Mouse (Mus musculus) kidney, postnatal 10 days (tissue): ENCODE data around the gene Gdpgp1.

Source experiments
- DNase-seq: peaks from one replicate; pipeline ENCODE4 v3.0.0; 2021; ENCODE audit warnings: mixed read lengths

Gene Gdpgp1

GRCm38 (mm10) chr7:80227065-80227464, 5.6 kb upstream of the Gdpgp1 start:
- no peak for DNase-seq

GRCm38 (mm10) chr7:80230196-80230595, 2.5 kb upstream of the Gdpgp1 start:
- peak; percentile 36 for DNase-seq

- peak; percentile 59 for DNase-seq
Observed at GRCm38 (mm10) chr7:80231971-80232488, 635 bp upstream of the Gdpgp1 start.

- DNase-seq: no peak
Observed at GRCm38 (mm10) chr7:80233799-80234198, 1.1 kb downstream of the Gdpgp1 start.

GRCm38 (mm10) chr7:80238542-80238941, 5.9 kb downstream of the Gdpgp1 start:
- no peak for DNase-seq

GRCm38 (mm10) chr7:80241661-80242060, 9.0 kb downstream of the Gdpgp1 start:
- DNase-seq: no peak

GRCm38 (mm10) chr7:80244851-80245250, 12.2 kb downstream of the Gdpgp1 start:
- DNase-seq: no peak

- peak; percentile 99 for DNase-seq
Observed at GRCm38 (mm10) chr7:80246148-80246721, 13.6 kb downstream of the Gdpgp1 start, which contains the start of gene Ttll13. TSS of gene Ttll13 (plus strand) at chr7:80246376.

GRCm38 (mm10) chr7:80246859-80247258, 14.2 kb downstream of the Gdpgp1 start:
- DNase-seq: no peak

- no peak for DNase-seq
Observed at GRCm38 (mm10) chr7:80252437-80252836, 19.8 kb downstream of the Gdpgp1 start.

GRCm38 (mm10) chr7:80252886-80253285, 20.2 kb downstream of the Gdpgp1 start:
- DNase-seq: no peak

- no peak for DNase-seq
Observed at GRCm38 (mm10) chr7:80255981-80256380, 23.3 kb downstream of the Gdpgp1 start.

GRCm38 (mm10) chr7:80257706-80258105, 25.0 kb downstream of the Gdpgp1 start:
- no peak for DNase-seq

- DNase-seq: peak; percentile 91
Observed at GRCm38 (mm10) chr7:80260625-80261371, 28.1 kb downstream of the Gdpgp1 start, which contains the start of gene Ngrn. TSS of gene Ngrn (plus strand) at chr7:80261215.

GRCm38 (mm10) chr7:80261372-80261990, 28.8 kb downstream of the Gdpgp1 start:
- no peak for DNase-seq

- DNase-seq: no peak
Observed at GRCm38 (mm10) chr7:80264606-80265005, 31.9 kb downstream of the Gdpgp1 start.

- DNase-seq: no peak
Observed at GRCm38 (mm10) chr7:80267764-80268163, 35.1 kb downstream of the Gdpgp1 start.

- DNase-seq: peak; percentile 99
Observed at GRCm38 (mm10) chr7:80268897-80269750, 36.5 kb downstream of the Gdpgp1 start, which contains the start of gene Vps33b. TSS of gene Vps33b (plus strand) at chr7:80269649.

- DNase-seq: peak; percentile 71
Observed at GRCm38 (mm10) chr7:80269751-80270255, 37.1 kb downstream of the Gdpgp1 start.

- DNase-seq: no peak
Observed at GRCm38 (mm10) chr7:80273456-80273855, 40.8 kb downstream of the Gdpgp1 start.

- no peak for DNase-seq
Observed at GRCm38 (mm10) chr7:80276374-80276773, 43.7 kb downstream of the Gdpgp1 start.

GRCm38 (mm10) chr7:80280032-80280431, 47.4 kb downstream of the Gdpgp1 start:
- DNase-seq: no peak
